Mouse (Mus musculus) cortical plate, adult 2 months (tissue): ENCODE measurements around the gene Lrrc20.

Experiments used
- CTCF ChIP-seq: fragments of 200-500 bp; IDR thresholded peaks from 2 replicates; pipeline ENCODE4 v1.5.1; 2011; ENCODE audit warnings: mild to moderate bottlenecking, control low read depth, low read length; ENCODE audit not compliant: insufficient read depth; ENCODE audit errors: extremely low read depth
- POLR2A ChIP-seq: fragments of 200-500 bp; IDR thresholded peaks from 2 replicates; pipeline ENCODE4 v1.6.1; 2011; ENCODE audit warnings: mild to moderate bottlenecking, low read length, control low read depth; ENCODE audit not compliant: insufficient read depth; ENCODE audit errors: extremely low read depth

DNA sequence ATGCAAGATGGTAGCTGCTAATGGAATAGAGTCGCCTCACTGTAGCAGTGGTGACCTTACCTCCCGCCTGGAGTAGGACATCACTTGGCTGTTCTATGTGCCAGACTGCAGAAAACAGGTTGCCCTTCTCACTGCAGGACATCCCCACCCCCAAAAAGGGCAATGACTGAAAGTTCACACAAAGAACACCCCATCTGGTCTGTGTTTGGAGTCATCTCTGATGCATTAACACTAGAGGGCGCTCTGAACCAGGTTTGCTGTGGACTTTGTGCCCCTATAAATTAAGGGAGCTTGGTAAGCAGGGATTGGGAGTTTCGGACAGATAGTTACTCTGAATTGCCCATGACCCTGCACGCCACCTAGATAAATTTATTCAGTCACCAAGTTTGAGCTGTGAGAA, 8.7 kb upstream of the Lrrc20 start:
- no peak for TF ChIP-seq POLR2A
- peak; percentile 72 for TF ChIP-seq CTCF
